Mouse (Mus musculus) stomach, embryonic 16.5 days (tissue): ENCODE data around the gene Pik3c2g. TPM values are rescaled to one million over a fixed set of nuclear protein-coding genes. Genes with fewer than 3 reads are reported as not detected.

Experiments
- ATAC-seq: fragments of 200-750 bp; cut with Nextera tagmentation; 2 replicates; pipeline ENCODE4 v1.8.0; 2017; ENCODE audit warnings: moderate number of reproducible peaks, moderate TSS enrichment; ENCODE audit not compliant: insufficient read depth, low FRiP score
- H3K27ac ChIP-seq: fragments of 300-500 bp; sonication (generic); 2 replicates; pipeline ENCODE4 v1.5.1; 2014; ENCODE audit warnings: low read length
- H3K27me3 ChIP-seq: fragments of 300-500 bp; sonication (generic); 2 replicates; pipeline ENCODE4 v1.6.1; 2014; ENCODE audit warnings: low read length, control low read depth, mixed read lengths; ENCODE audit not compliant: control insufficient read depth, insufficient read depth
- H3K36me3 ChIP-seq: fragments of 300-500 bp; sonication (generic); 2 replicates; pipeline ENCODE4 v1.6.1; 2014; ENCODE audit warnings: low read length; ENCODE audit not compliant: control insufficient read depth, insufficient read depth
- H3K4me1 ChIP-seq: fragments of 300-500 bp; sonication (generic); 2 replicates; pipeline ENCODE4 v1.6.1; 2014; ENCODE audit warnings: low read length, control low read depth, mixed read lengths; ENCODE audit not compliant: control insufficient read depth, insufficient read depth
- H3K4me2 ChIP-seq: fragments of 300-500 bp; sonication (generic); 2 replicates; pipeline ENCODE4 v1.6.1; 2014; ENCODE audit warnings: low read depth, low read length, mixed read lengths
- H3K4me3 ChIP-seq: fragments of 300-500 bp; sonication (generic); replicated peaks from 2 replicates; pipeline ENCODE4 v1.5.1; 2014; ENCODE audit warnings: mild to moderate bottlenecking, low read length
- H3K9ac ChIP-seq: fragments of 300-500 bp; sonication (generic); 2 replicates; pipeline ENCODE4 v1.6.1; 2014; ENCODE audit warnings: low read length
- H3K9me3 ChIP-seq: fragments of 300-500 bp; sonication (generic); replicated peaks from 2 replicates; pipeline ENCODE4 v1.6.1; 2016; ENCODE audit warnings: low read length, control low read depth; ENCODE audit not compliant: control insufficient read depth
- WGBS: fragments of 180-500 bp; shearing (Covaris S2); extraction: QIAGEN DNeasy Blood & Tissue Kit; methylation state at CpG from one replicate; pipeline ENCODE4 v1.1.7; 2014; 5-methylcytosine and 5-hydroxymethylcytosine counted together
- polyA plus RNA-seq: library from polyadenylated mRNA; unstranded; fragments of >200 nt; fragmentation: Nextera tagmentation; extraction: Ambion mirVana; gene quantifications from 2 replicates; pipeline ENCODE4 v1.2.1, GENCODE M21; 2015

Pik3c2g gene
- polyA plus RNA-seq, 1 experiment from 2014 or later: 5.5 TPM

DNA sequence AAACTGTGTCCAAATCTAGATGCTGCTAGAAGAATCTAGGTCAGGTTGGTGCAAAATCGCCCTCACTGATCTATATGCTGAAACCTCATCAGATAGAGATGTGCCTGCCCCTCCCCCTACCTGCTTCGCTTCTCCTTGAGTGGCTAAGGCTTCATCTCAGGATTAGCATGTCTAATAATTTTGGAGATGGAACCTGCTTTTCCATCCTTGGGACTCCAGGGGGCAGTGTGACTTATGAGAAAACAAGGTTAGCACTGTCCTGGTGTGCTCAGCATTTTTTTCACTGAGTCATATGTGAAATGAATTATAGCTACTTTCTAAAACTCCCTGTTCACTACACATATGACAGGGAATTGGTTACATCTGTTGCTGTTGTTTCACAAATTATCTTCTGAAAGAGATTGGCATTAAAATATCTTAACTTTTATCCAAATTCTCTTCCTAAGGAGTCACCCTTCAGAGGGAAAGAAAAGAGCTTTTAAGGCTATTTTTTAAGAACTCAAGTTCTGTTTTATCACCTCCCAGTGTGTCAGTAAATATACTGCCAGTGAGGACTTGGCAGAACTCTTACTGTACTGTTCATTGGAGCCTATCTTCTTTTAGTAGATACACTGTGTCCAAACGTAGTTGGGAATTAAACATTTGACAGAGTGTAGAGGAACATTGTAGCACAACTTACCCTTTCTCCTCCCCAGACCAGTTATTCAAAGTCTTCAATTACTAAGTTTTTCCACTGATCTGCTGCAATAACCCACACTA is 287.6 kb downstream of the Pik3c2g start:
- Histone ChIP-seq H3K27me3 (no peaks in the 10 kb centered on the region), H3K27ac (no peak overlapping the region), H3K4me3 (no peak overlapping the region), H3K4me1 (peaks cover 2% of the 10 kb centered on the region; the same call in 1 of the 2 replicates), H3K4me2 (no peak overlapping the region), H3K9me3 (no peaks in the 10 kb centered on the region), H3K9ac (no peak overlapping the region), H3K36me3 (no peaks in the 10 kb centered on the region)
- WGBS: 37% methylated on average over 3 of the region's 3 CpGs
- no peak; the same call in 1 of the 2 replicates for ATAC-seq

DNA sequence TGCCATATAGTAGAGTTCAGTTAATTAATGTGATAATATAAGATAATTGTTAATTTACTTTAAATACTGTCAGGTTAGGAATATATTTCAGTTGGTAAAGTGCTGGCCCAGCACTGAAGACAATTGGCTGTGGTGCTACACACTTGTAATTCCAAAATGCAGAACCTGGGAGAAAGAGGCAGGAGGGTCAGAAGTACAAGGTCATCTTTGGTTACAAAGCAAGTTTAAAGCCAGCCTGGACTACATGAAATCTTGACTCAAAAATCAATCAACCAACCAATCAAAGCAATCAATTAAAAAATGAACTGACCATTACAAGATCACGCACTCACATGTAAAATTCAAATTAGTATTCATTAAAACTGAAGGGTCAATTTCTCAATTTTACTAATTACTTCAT is 289.7 kb downstream of the Pik3c2g start:
- Histone ChIP-seq H3K36me3 (no peaks in the 10 kb centered on the region), H3K4me3 (no peak overlapping the region), H3K4me2 (no peak overlapping the region), H3K9me3 (no peaks in the 10 kb centered on the region), H3K27me3 (no peaks in the 10 kb centered on the region), H3K27ac (no peak overlapping the region), H3K9ac (no peak overlapping the region), H3K4me1 (peaks cover 2% of the 10 kb centered on the region; the same call in 1 of the 2 replicates)
- 86% methylated on average over 1 of the region's 1 CpGs for WGBS
- no peak for ATAC-seq

DNA sequence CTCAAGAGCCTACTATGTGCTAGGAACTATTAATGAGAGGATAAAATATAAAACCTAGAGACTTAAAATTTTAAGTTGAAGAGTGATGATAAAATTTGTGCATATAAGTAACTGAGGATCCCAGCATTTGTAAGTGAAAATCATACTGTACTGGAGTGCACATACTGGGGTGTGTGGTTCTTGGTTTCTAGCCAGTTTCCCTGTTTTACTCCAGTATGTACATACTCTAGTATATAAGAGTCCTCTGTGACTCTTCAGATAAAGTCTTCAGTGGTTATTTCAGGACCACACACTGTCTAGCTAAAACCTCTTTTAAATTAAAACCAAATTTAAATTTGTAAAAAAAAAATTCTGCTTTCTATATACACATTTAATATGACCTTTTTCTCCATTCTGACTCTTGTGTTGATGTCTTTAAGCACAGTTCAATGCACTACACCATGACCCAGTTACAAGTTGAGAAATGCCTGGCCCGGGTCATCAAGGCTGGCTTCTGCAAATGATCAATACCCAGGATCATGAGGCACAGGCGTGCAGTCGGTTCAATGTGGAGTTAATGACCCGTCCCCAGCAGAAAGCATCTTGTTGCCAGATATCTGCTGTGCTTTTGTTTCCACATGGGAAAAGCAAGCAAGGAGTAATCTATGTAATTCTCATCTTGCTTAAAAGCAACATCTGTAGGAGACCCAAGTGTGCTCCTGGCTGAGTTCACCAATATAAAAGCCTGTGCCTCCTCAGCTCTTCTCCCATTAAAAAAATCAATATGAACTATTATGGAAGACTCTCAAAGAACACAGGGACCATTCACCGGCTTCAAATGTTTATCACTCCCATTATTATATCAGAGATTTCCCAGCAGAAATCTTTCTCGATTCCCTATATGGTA is 290.7 kb downstream of the Pik3c2g start:
- no peaks in the 10 kb centered on the region for H3K36me3 ChIP-seq
- H3K9ac ChIP-seq: no peak overlapping the region
- no peaks in the 10 kb centered on the region for H3K27me3 ChIP-seq
- H3K4me3 ChIP-seq: no peak overlapping the region
- WGBS: 58% methylated on average over 6 of the region's 6 CpGs
- peaks cover 2% of the 10 kb centered on the region; the same call in 1 of the 2 replicates for H3K4me1 ChIP-seq
- H3K4me2 ChIP-seq: no peak overlapping the region
- 0 out of 2 replicates have a peak, but pooled peaks have one; percentile 17 for ATAC-seq
- peak overlapping the region; percentile 18 for H3K27ac ChIP-seq
- no peaks in the 10 kb centered on the region for H3K9me3 ChIP-seq

DNA sequence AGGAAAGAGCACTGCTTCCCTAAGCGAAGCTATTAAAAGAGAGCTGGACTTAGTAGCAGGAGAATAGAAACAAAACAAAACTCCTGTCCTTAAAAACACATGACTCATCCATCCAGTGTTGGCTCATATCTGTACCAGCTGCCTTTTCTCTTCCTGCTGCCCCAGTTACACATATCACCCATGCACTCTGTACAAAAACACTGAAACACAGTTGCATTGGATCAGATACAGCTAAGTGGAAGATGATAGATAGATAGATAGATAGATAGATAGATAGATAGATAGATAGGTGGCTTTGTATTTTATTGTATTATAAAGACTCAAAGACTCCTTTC is 291.3 kb downstream of the Pik3c2g start:
- no peaks in the 10 kb centered on the region for H3K36me3 ChIP-seq
- no peak overlapping the region for H3K4me3 ChIP-seq
- peaks cover 2% of the 10 kb centered on the region; the same call in 1 of the 2 replicates for H3K4me1 ChIP-seq
- no peak overlapping the region for H3K27ac ChIP-seq
- no peak overlapping the region for H3K9ac ChIP-seq
- H3K9me3 ChIP-seq: no peaks in the 10 kb centered on the region
- no peaks in the 10 kb centered on the region for H3K27me3 ChIP-seq
- WGBS: 45% methylated on average over 1 of the region's 1 CpGs
- peak; percentile 50 for ATAC-seq
- no peak overlapping the region for H3K4me2 ChIP-seq

DNA sequence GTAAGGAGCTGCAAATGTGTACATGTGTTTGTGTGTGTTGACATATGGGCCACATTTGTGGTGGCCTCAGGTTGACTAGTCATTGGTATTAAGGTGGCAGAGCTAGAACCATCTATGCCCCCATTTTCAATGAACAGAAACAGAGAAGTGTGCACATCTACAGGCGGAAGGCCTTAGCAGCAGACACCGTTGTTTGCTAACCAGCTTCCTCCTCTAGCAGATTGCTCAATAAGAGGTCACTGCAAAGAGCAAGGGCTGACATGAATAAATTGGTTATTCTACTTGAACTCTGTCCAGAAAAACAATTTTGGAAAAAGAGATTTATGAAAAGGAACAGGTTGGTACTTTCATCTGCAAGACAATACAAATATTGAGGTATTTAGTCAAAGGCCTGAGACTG is 295.1 kb downstream of the Pik3c2g start:
- 70% methylated on average over 2 of the region's 2 CpGs for WGBS
- no peak overlapping the region for H3K9ac ChIP-seq
- H3K4me2 ChIP-seq: no peak overlapping the region
- H3K9me3 ChIP-seq: no peaks in the 10 kb centered on the region
- no peak overlapping the region for H3K27ac ChIP-seq
- no peaks in the 10 kb centered on the region for H3K27me3 ChIP-seq
- no peak for ATAC-seq
- H3K4me1 ChIP-seq: peaks cover 2% of the 10 kb centered on the region; the same call in 1 of the 2 replicates
- no peaks in the 10 kb centered on the region for H3K36me3 ChIP-seq
- H3K4me3 ChIP-seq: no peak overlapping the region

DNA sequence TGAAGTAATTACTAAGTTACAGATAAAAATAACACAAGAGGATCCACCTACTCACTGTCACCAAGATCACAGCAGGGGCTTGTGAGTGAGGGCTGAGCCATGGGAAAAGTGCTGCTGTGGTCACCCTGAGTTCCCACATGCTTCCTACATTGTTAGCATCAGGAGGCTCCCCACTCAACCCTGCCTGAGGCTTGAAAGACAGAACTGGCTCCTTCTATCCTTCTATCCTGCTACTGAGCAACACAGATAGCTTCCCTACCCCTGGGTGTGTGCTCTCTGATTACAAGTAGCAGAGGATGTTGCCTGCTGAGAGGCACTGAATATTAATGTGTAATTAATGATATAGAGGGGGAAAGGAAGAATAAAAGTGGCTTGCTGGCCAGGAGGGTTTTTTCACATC is 300.2 kb downstream of the Pik3c2g start:
- H3K27me3 ChIP-seq: no peaks in the 10 kb centered on the region
- H3K9me3 ChIP-seq: no peaks in the 10 kb centered on the region
- H3K27ac ChIP-seq: no peak overlapping the region
- no peak overlapping the region for H3K9ac ChIP-seq
- no peaks in the 10 kb centered on the region for H3K4me1 ChIP-seq
- ATAC-seq: no peak
- no peaks in the 10 kb centered on the region for H3K36me3 ChIP-seq
- no peak overlapping the region for H3K4me3 ChIP-seq
- no peak overlapping the region for H3K4me2 ChIP-seq

DNA sequence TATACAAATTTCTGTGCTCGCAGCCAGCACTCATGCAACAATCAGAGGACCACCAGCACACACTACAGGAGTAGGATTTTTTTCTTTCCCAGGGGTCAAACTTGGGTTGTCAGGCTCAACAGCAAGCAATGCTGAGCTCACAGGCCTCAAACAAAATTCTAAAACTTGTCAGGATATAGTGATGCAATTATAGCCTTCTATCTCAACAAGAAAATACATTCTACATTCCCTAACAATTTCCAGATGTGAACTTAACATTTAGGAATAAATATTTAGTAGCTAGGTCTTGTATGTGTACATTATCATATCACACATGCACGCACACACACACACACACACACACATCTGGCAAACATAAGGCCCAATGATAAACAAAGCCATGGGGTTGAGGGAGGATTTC is 308.6 kb downstream of the Pik3c2g start:
- no peak overlapping the region for H3K4me3 ChIP-seq
- no peak overlapping the region for H3K4me2 ChIP-seq
- WGBS: 38% methylated on average over 2 of the region's 2 CpGs
- H3K9ac ChIP-seq: no peak overlapping the region
- 0 out of 2 replicates have a peak, but pooled peaks cover 2% of the 10 kb centered on the region for H3K4me1 ChIP-seq
- ATAC-seq: peak; percentile 83
- H3K27me3 ChIP-seq: no peaks in the 10 kb centered on the region
- H3K36me3 ChIP-seq: no peaks in the 10 kb centered on the region
- no peak overlapping the region for H3K27ac ChIP-seq
- H3K9me3 ChIP-seq: peaks cover 4% of the 10 kb centered on the region; the same call in 1 of the 2 replicates

DNA sequence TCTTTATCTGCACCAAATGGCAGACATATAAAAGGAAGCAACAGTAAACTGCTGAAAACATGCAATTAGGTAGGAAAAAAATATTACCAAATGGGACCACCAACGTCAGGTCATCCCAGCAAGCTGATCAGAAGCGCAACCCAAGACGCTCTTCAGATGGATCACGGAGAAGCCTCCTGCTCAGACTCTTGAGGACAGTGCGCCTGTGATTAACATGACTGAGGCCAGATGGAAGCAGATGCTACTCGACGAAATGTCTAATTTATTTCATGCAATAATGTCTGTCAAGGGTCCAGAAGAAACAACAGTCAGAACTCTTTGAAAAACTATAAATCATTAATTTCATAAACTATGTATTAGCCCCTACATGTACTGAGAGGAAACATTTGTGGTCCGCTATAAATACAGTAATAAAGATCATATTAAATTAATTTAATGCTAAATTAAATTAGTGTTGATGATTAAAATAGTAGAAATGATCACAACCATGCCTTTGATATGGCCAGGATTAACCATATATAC is 312.7 kb downstream of the Pik3c2g start:
- Histone ChIP-seq H3K9ac (no peak overlapping the region), H3K36me3 (no peaks in the 10 kb centered on the region), H3K27me3 (no peaks in the 10 kb centered on the region), H3K4me3 (no peak overlapping the region), H3K9me3 (no peaks in the 10 kb centered on the region), H3K27ac (no peak overlapping the region), H3K4me1 (0 out of 2 replicates have a peak, but pooled peaks cover 2% of the 10 kb centered on the region), H3K4me2 (no peak overlapping the region)
- 63% methylated on average over 8 of the region's 8 CpGs for WGBS
- no peak for ATAC-seq

DNA sequence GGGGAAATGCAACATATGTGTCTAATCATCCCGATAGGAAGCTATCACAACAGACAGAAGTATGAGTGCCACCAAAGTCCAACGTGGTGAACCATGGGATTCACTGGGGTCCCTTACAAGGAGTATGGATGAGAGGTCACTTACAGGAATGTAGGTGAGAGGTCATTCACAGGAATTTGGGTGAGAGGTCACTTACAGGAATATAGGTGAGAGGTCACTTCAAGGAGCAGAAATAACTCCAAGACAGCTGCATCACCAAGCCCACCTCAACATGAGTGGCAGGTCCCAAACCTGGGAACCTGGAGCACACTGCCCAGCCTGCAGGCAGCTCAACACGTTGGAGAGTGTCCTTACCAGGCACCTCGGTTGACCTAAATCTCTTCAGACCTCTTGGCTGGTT is 314.8 kb downstream of the Pik3c2g start:
- Histone ChIP-seq H3K27ac (no peak overlapping the region), H3K36me3 (no peaks in the 10 kb centered on the region), H3K9ac (no peak overlapping the region), H3K4me2 (no peak overlapping the region), H3K4me3 (no peak overlapping the region), H3K27me3 (no peaks in the 10 kb centered on the region), H3K9me3 (no peaks in the 10 kb centered on the region), H3K4me1 (no peaks in the 10 kb centered on the region)
- no peak for ATAC-seq
- WGBS: 66% methylated on average over 4 of the region's 4 CpGs
